Mouse (Mus musculus) lung, postnatal 0 days (tissue): ENCODE measurements around the gene Fxyd5. TPM values are rescaled to one million over a fixed set of nuclear protein-coding genes. Genes with fewer than 3 reads are reported as not detected.

ENCODE experiments used
- ATAC-seq: fragments of 200-750 bp; cut with Nextera tagmentation; 2 replicates; pipeline ENCODE4 v1.8.0; 2017; ENCODE audit warnings: moderate library complexity
- DNase-seq: peaks from one replicate; pipeline ENCODE4 v3.0.0-alpha.2; 2016; ENCODE audit warnings: low spot score
- H3K27ac ChIP-seq: fragments of 300-500 bp; sonication (generic); 2 replicates; pipeline ENCODE4 v1.5.1; 2014; ENCODE audit warnings: antibody characterized with exemption, mild to moderate bottlenecking, low read length, mixed read lengths
- H3K27me3 ChIP-seq: fragments of 300-500 bp; sonication (generic); replicated peaks from 2 replicates; pipeline ENCODE4 v1.6.1; 2014; ENCODE audit warnings: low read length, mixed read lengths; ENCODE audit not compliant: insufficient read depth
- H3K36me3 ChIP-seq: fragments of 300-500 bp; sonication (generic); 2 replicates; pipeline ENCODE4 v1.6.1; 2014; ENCODE audit warnings: low read length, mixed read lengths; ENCODE audit not compliant: insufficient read depth
- H3K4me1 ChIP-seq: fragments of 300-500 bp; sonication (generic); 2 replicates; pipeline ENCODE4 v1.6.1; 2014; ENCODE audit warnings: antibody characterized with exemption, low read depth, low read length, mixed read lengths; ENCODE audit not compliant: insufficient read depth
- H3K4me2 ChIP-seq: fragments of 300-500 bp; sonication (generic); replicated peaks from 2 replicates; pipeline ENCODE4 v1.6.1; 2014; ENCODE audit warnings: low read depth, mild to moderate bottlenecking, low read length, moderate library complexity, mixed read lengths
- H3K4me3 ChIP-seq: fragments of 300-500 bp; sonication (generic); 2 replicates; pipeline ENCODE4 v1.5.1; 2014; ENCODE audit warnings: low read depth, low read length
- H3K9ac ChIP-seq: fragments of 300-500 bp; sonication (generic); replicated peaks from 2 replicates; pipeline ENCODE4 v1.6.1; 2014; ENCODE audit warnings: low read depth, mild to moderate bottlenecking
- H3K9me3 ChIP-seq: fragments of 300-500 bp; sonication (generic); 2 replicates; pipeline ENCODE4 v1.6.1; 2016; ENCODE audit warnings: low read length, mixed read lengths
- CTCF ChIP-seq: IDR thresholded peaks from 2 replicates; pipeline ENCODE4 v1.5.1; 2016; ENCODE audit warnings: antibody characterized with exemption, mild to moderate bottlenecking
- EP300 ChIP-seq: IDR thresholded peaks from 2 replicates; pipeline ENCODE4 v1.6.1; 2016; ENCODE audit warnings: antibody characterized with exemption, mild to moderate bottlenecking, control low read depth
- WGBS: fragments of 180-500 bp; shearing (Covaris S2); extraction: QIAGEN DNeasy Blood & Tissue Kit; methylation state at CpG from one replicate; pipeline ENCODE4 v1.1.7; 2014; 5-methylcytosine and 5-hydroxymethylcytosine counted together
- polyA plus RNA-seq: library from polyadenylated mRNA; unstranded; fragments of >200 nt; fragmentation: Nextera tagmentation; extraction: Ambion mirVana; gene quantifications from 2 replicates; pipeline ENCODE4 v1.2.1, GENCODE M21; 2015

Gene Fxyd5
- 168 and 206 TPM in 2 replicates for polyA plus RNA-seq

DNA sequence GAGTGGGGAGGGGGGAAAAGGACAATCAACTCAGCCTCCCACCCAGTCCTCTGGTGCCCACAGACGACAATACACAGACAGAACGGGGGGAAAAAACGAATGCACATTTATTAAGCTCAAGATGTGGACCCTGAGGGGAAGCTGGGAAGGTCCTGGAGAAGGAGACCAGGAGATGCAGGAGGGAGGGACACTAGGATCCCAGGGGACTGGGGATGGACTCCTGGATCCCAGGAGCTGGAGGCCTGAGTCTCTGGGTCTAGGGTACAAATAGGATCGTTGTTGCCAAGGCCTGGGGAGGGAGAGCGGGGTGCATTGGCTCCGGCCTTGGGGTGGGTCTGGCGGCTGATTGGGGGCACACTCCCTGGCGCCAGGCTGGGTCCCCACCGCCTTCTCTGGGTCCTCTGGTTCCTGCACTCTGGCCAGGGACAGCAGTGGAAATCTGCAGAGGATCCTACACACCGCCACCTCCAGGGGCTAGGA is at the start of gene Fxyd5:
TSS of gene Fxyd5 (minus strand) at position 51 of the 480 bp plus-strand sequence.
- no peak for TF ChIP-seq CTCF
- TF ChIP-seq EP300: no peak
- 40% methylated on average over 10 of the region's 10 CpGs for WGBS
- H3K27ac ChIP-seq: peak within 1 kb of the TSS; percentile 72

DNA sequence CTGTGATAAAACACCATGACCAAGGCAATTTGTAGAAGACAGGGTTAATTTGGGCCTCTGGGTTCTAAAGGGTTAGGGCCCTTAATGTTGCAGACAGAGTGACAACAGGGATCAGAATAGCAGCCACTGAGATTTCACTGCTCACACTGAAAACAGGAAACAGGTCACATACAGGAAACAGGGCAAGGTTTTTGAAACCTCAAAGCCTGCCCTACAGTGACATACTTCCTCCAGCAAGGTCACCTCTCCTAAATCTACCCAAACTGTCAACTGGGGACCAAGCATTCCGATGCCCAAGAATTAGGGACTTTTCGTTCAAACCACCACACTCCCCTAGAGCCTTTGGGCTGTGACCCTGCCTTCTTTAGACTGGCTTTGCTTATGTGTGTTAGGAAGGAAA is 47.4 kb upstream of the Fxyd5 start:
- H3K36me3 ChIP-seq: no peaks in the 10 kb centered on the region
- TF ChIP-seq CTCF: no peak
- TF ChIP-seq EP300: no peak
- 70% methylated on average over 2 of the region's 2 CpGs for WGBS
- no peaks in the 10 kb centered on the region for H3K9me3 ChIP-seq
- H3K27me3 ChIP-seq: no peaks in the 10 kb centered on the region
- no peak overlapping the region for H3K9ac ChIP-seq
- DNase-seq (no peak), ATAC-seq (no peak)
- H3K27ac ChIP-seq: no peak overlapping the region
- peaks cover 4% of the 10 kb centered on the region; the same call in 1 of the 2 replicates for H3K4me1 ChIP-seq
- H3K4me2 ChIP-seq: no peak overlapping the region
- no peak overlapping the region for H3K4me3 ChIP-seq

More for the DNA sequence above, at the start of gene Fxyd5:
- DNase-seq: no peak
- H3K27me3 ChIP-seq: no peaks in the 10 kb centered on the region
- peak within 1 kb of the TSS; percentile 50 for H3K4me2 ChIP-seq
- H3K9ac ChIP-seq: peak within 1 kb of the TSS; percentile 9; the same call in 1 of the 2 replicates
- peak; percentile 13; the same call in 1 of the 2 replicates for ATAC-seq
- H3K9me3 ChIP-seq: no peaks in the 10 kb centered on the region
- H3K4me3 ChIP-seq: peak within 1 kb of the TSS; percentile 38
- H3K36me3 ChIP-seq: no peaks in the 10 kb centered on the region
- H3K4me1 ChIP-seq: no peaks in the 10 kb centered on the region

DNA sequence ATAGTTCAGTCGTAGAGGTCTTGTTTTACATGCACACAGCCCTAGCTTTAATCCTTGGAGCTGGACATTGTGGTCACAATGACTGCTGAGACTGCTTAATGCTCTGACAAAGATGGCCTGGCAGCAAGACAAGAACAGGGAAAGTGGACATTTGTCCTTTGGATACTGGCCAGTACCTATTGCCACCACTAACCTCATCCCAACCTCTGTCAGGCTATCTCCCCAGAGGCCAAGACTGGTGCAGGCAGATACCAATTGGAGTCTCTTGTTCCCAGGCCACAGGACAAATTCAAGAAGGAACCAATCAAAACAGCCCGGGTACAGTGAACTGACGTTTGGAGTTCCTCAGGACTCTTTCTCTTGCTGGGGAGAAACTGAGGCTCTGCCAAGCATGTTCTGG is 45.9 kb upstream of the Fxyd5 start:
- Histone ChIP-seq H3K9me3 (no peaks in the 10 kb centered on the region), H3K4me1 (peaks cover 4% of the 10 kb centered on the region; the same call in 1 of the 2 replicates), H3K4me2 (no peak overlapping the region), H3K36me3 (no peaks in the 10 kb centered on the region), H3K27me3 (no peaks in the 10 kb centered on the region), H3K4me3 (no peak overlapping the region), H3K27ac (no peak overlapping the region), H3K9ac (no peak overlapping the region)
- ATAC-seq: no peak
- DNase-seq: no peak
- TF ChIP-seq EP300: no peak
- no peak for TF ChIP-seq CTCF
- 72% methylated on average over 3 of the region's 3 CpGs for WGBS

DNA sequence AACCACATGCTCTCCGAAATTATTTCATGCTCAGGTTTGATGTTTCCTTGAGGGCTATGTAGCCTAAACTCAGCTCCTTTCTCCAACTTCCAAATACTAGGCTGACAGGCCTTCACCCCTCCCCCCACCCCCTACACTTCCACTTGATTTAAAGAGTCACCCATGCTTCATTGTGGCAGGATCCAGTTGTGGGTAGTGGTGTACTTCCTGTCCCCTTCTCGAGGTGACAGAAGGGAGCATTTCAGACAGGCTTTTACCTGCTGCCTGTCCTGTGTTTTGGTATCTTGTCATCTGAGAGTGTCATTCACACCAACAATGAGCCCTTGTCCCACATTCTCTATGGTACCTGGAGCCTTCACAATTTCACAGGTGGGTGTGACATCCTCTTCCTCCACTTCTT is 45.0 kb upstream of the Fxyd5 start:
- WGBS: 41% methylated on average over 2 of the region's 2 CpGs
- H3K4me1 ChIP-seq: peaks cover 4% of the 10 kb centered on the region; the same call in 1 of the 2 replicates
- TF ChIP-seq EP300: no peak
- no peak for TF ChIP-seq CTCF

DNA sequence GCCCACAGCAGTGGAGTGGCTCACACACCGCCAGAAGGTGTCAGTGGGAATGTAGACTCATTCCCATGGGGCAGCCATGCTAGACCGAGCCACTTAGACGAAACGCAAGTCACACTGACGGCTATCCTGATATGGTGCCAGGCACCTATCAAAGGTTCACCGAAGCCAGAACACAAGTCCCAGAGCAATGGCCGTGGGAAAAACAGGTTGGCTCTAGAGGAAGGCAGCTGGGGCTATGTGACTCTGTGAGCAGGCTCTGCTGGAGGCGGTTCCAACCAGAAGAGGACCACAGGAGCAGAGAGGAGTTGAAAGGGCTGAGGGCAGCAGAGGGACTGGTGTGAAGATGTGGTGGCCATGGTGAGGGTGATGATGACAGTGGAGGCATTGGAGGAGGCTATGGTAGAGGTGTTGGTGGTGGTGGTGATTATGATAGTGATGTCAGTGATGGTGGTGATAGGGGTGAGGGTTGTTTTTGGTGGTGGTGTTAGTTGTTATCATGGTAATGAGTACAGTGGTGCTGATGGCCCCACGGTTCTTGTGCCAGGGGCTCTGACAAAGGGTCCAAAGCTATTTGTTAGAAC is 44.0 kb upstream of the Fxyd5 start:
- no peaks in the 10 kb centered on the region for H3K27me3 ChIP-seq
- H3K4me2 ChIP-seq: no peak overlapping the region
- peaks cover 4% of the 10 kb centered on the region; the same call in 1 of the 2 replicates for H3K4me1 ChIP-seq
- DNase-seq (no peak), ATAC-seq (no peak)
- no peak overlapping the region for H3K27ac ChIP-seq
- H3K36me3 ChIP-seq: no peaks in the 10 kb centered on the region
- TF ChIP-seq CTCF (no peak), EP300 (no peak)
- H3K9ac ChIP-seq: no peak overlapping the region
- H3K9me3 ChIP-seq: no peaks in the 10 kb centered on the region
- 87% methylated on average over 9 of the region's 9 CpGs for WGBS
- H3K4me3 ChIP-seq: no peak overlapping the region

More for the DNA sequence above, 45.0 kb upstream of the Fxyd5 start:
- no peaks in the 10 kb centered on the region for H3K9me3 ChIP-seq
- no peak overlapping the region for H3K27ac ChIP-seq
- no peak overlapping the region for H3K9ac ChIP-seq
- no peak overlapping the region for H3K4me2 ChIP-seq
- no peak for DNase-seq
- no peaks in the 10 kb centered on the region for H3K27me3 ChIP-seq
- no peak for ATAC-seq
- H3K4me3 ChIP-seq: no peak overlapping the region
- H3K36me3 ChIP-seq: no peaks in the 10 kb centered on the region

DNA sequence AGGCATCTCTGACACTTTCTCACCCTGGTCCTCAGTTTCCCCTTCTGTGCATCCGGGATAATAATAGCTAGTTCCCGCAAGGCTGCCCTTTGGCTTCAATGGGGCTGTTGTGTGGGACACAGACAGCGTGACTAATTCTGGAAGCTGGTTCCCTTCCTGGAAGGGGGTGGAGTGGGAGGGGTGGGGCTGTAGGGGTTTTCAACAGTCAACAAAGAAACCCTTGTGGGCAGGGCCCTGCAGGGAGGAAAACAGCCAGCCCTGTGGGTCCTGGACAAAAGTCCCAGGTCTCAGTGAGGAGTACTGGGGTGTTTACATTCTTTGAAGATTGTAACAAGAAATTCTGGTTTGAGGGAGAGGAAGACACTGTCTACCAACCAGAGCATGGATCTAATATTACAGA is 42.9 kb upstream of the Fxyd5 start:
- H3K9ac ChIP-seq: no peak overlapping the region
- H3K9me3 ChIP-seq: no peaks in the 10 kb centered on the region
- ATAC-seq (peak; percentile 71), DNase-seq (peak; percentile 53)
- no peaks in the 10 kb centered on the region for H3K36me3 ChIP-seq
- TF ChIP-seq CTCF (no peak), EP300 (peak; percentile 27; the same call in 1 of the 2 replicates)
- H3K4me3 ChIP-seq: no peak overlapping the region
- peak overlapping the region; percentile 29; the same call in 1 of the 2 replicates for H3K27ac ChIP-seq
- H3K4me2 ChIP-seq: no peak overlapping the region
- H3K4me1 ChIP-seq: peaks cover 4% of the 10 kb centered on the region; the same call in 1 of the 2 replicates
- WGBS: 22% methylated on average over 3 of the region's 3 CpGs
- H3K27me3 ChIP-seq: no peaks in the 10 kb centered on the region
